Mouse (Mus musculus): ENCODE data around the gene Fnbp1l. TPM values are rescaled to one million over a fixed set of nuclear protein-coding genes. Genes with fewer than 3 reads are reported as not detected.

The Fnbp1l gene
- polyA plus RNA-seq, 3 experiments from 2014 or later = 0.38 TPM; not detected in 2

DNA sequence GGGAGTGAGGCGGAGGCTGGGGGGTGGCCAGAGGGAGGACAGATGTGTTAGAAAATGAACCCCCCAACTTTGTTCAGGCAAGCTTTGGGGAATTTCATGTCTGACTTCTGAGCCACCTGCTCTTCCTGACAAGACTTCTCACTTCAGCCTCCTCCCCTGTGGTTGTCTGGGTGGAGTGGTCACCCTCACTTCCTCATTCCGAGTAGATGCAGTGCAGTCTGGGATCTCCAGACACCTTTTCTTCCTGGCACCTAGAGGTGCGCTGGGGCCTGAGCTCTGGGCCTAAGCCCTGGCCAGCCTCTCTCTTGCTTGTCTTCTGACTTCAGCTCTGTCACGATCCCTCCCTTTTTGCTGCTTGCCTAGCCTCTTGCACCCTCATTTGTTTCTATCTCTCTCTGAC lies 98.6 kb downstream of the Fnbp1l start:
- ATAC-seq = no peak

DNA sequence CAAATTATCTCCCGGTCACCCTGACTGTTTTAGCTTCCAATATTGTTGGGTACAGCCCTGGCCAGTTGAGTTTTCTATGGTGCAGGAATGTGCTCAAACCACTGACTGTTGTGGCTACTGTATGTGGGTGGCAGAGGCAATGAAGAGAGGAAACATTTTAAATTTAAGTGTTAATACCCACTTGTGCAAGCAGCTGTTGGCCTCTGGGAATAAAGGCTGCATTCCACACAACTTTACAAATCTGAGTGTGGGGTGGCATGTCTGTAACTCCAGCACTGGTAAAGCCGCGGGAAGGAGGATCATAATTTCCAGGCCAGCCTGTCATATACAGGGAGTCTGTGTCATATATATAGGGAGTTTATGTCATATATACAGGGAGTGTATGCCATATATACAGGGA lies 99.2 kb downstream of the Fnbp1l start:
- ATAC-seq = no peak

DNA sequence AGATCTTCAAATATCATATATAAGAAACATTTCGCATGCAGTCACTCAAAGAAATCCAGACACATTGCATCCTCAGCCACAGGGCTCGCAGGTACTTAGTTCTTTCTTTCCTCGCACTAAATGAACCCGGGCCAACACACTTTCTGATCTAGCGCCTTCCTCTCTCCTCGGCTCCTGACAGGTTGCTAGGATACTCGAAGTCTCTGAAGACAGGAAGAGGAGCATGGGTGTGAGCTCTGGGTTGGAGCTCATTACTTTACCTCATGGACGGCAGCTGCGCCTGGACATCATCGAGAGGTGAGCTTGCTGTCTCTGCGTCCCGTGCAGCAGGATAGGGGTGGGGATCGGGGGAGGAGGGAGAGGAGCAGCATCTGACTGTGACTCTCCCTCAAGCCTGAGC lies 100.4 kb downstream of the Fnbp1l start:
- ATAC-seq = no peak

DNA sequence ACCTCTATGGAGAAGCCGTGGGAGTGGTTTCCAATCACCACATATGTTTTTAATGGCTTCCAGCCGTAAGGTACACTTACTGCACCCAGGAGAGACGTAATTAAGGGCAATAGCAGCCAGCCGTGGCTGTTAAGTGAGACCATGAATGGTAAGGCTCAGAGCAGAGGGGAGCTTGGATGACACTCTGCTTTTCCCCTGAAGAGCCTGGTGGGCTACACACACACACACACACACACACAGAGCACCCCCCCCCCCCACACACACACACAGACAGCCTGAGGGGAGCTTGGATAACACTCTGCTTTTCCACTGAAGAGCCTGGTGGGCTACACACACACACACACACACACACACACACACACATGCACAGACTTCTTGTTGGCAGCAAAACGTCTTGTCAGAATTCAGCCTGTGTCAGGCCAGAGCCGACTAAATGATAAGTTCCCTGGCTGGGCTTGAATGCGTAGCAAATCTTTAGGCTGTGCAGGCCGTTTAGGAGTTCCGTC lies 101.2 kb downstream of the Fnbp1l start:
- ATAC-seq = no peak

DNA sequence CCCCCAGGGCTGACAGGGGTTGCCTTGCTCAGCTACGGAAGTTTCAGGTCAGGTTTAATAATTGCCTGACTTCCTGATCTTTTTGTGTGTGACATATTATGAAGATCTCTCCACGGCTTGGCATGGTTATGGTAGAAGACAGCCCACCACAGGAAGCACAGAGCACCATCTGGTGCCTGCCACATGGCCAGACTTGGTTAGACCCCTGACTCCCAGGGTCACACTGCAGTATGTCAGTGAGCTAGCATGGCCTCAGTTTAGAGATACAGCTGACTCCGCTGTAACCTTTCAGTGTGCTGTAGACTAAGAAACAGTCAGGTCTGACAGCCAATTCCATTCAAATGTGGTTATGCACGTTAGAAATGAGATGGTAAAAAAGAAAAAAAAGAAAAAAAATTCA lies 101.8 kb downstream of the Fnbp1l start:
- ATAC-seq = no peak

DNA sequence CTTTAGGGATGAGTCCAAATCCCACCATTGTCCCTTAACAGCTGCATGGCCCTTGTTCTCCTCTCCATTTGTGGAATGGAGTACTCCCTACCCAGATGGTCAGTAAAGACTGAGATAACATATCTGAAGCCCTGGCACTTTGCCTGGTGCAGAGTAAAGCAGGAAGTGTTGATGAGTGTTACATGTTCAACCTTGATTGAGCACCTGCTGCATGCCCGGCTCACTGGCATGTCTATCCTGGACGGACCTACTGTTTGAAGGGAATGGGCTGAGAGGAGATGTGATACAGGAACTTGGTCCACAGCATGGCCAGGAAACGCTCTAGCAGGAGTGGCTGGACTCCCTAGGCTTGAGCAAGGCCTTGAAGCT lies 103.2 kb downstream of the Fnbp1l start:
- no peak for ATAC-seq

DNA sequence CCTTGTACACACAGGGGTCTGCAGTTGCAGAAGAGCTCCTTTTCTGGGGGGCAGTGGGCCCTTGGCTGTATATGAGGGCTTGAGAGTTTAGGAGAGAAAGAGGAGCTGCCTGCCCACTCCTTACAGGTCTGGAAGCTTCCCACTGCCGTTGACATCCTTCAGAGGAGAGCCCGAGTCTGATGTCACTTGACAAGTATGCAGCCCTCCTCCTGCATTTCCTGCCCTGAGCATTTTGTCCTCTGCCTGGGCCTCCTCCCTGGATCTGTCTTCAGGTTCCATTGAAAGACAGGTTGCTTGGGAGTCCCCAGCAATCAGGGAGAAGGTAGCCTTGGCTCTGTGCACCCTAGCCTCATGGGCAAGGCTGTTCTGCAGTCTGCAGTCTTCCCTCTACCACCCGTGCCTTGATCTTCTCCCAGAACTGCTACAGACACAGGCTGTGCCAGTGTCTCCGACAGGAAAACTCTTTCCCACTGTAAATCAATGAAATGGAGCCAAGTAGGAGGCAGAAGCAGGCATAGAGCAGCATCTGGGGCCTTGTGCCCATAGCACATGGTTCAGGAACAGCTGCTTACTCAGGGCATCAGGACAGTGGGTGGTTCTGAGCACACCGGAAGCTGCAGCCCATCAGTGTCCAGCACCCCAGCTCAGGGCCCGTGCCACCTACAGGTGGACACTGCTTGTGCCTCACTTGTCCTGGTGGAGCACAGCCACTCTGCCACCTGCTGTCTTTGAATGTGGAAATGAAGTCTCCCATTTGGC lies 103.8 kb downstream of the Fnbp1l start:
- ATAC-seq = no peak

DNA sequence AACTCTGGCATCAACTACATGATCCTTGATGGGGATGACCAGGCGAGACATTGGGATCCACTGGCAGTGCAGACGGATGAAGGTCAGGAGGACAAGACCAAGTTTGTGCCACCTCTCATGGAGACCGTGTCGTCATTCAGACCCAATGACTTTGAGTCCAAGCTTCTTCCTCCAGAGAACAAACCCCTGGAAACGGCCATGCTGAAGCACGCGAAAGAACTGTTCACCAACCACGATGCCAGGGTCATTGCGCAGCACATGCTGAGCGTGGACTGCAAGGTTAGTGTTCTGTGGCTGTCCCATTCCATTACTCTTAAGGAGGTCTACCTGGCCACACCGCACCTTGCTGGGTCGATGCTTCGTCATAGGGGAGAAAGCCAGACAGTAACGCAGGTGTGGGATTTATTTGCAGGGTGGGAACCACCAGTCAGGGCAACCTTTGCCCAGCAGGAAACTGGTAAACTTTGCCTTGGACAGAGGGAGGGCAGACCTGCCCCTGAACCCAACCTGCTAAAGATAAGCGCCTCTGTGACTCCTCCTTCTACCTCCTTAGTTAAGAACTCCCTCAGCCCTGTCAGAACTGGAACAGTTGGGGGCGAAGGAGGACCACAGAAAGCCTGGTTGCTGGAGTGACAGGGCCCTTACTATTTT lies 106.7 kb downstream of the Fnbp1l start:
- no peak for ATAC-seq

DNA sequence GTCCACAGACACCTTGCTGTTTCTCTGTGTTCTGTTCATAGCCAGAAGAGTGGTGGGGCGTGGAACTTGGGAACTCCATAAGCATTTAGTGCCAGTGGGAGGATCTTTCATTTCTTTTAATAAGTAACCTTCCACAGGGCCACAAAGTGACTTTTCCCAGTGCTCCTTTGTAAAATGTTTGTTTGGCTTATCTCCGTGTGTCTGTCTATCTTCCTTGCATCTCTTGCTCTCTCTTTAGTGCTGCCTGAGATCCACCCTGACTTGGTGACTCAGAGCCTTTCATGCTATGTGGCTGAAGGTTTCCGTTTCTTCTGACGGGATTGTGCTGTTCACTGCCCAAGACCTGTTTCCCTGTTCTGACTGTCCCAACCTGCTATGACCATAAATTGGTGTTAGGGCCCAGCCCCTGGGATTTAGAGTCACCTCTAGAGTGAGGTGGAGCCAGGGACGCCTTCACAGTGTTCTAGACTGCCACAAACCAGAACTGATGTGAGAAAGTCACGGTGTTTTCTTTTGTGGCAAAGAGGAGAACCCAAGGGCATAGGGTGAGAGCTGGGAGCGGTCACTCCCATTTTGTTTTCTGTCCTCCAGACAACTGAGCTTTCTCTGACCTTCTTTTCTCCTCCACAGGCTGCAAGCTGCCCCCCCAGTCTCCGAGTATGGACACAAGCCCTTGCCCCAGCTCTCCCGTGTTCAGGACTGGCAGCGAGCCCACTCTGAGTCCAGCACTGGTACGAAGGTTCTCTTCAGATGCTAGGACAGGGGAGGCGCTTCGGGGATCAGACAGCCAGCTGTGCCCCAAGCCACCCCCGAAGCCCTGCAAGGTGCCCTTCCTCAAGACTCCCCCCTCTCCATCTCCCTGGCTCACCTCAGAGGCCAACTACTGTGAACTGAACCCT lies 107.5 kb downstream of the Fnbp1l start:
- ATAC-seq = no peak

DNA sequence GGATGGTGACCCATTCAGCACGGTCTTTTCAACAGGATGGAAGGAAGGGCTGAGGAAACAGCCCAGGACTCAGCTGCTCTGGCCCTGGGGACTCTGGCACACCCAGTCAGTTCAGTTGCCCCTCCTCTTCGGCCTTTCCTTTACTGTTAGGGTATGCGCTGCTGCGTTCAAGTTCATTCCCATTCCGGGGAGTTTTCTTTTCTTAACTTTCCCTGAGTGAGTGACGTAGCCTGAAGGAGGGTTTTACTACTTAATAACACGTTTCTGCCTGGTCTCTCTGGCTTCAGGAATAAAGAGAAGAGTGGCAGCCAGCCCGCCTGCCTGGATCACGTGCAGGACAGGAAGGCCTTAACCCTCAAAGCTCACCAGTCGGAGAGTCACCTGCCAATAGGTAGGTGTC lies 108.6 kb downstream of the Fnbp1l start:
- no peak for ATAC-seq

DNA sequence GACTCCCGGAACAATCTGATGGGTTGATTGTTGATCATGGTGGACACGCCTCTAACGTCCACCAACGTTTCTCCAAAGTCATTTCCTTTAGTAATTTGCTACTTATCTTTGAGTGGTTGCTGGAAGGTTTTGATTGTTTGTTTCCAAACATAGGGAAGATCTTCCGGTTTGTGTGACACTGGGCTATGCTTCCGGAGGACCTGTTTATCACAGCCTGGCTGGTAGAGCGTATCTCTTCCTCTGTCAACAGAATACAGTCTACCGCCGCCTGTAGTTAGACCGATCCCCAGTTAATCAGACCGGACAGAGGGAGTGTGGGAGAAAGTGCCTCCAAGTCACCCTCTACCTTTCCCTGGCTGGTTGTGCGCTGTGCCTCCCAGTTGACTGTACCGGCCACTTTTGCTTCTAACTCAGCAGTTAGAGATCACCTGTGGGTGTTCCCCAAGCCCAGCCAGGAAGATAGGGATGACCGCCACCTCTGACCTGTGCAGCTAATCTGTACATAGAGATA lies 109.2 kb downstream of the Fnbp1l start:
- no peak for ATAC-seq

DNA sequence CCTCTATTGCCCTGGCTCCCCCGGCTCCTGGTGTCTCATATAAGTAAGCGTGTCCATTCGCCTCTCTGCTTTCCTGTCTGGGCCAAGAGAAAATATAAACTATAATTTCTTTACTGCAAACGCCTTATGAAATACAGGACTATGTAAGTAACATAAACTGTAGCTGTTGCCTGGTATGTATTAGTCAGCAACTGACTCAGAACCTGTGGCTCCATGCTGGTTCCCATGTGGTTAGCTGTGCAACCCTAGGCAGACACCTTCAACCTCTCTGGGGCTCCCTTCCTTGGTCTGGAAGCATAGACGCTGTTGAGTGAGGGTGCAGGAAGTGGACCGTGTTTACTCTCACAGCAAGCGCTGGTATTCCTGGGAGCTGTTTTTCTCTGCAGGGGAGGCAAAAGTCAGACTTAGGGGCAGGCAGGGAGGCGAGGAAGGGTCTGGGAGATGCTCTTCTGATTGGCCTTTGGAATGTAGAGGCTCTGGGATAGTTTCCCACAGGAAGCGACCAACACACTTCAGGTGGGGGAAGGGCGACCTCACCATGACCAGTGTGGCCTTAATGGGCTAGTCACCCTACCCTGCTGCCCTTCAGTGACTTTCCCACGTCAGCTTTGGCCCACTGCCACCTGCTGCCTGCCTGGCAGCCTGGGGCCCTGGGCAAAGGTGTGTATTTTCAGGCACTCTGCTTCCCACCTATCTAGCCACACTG lies 109.8 kb downstream of the Fnbp1l start:
- ATAC-seq = no peak

DNA sequence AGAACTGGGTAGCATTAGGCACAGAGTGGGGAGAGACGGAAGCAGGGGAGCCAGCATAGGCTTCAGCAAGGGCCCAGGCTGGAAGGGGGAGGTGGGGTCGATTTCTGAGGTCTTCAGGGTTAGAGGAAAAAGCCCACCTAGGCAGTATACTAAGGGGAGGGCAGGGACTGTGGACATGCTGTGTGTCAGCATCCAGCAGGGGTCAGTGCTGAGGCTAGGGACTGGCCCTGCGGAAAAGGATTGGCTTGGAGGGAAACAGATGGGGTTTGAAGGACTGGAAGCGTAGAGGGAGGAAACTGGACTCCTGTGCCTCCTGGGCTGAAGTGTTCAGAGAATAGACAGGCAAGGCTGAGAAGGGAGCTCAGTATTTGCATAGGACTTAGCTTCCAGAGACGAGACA lies 110.4 kb downstream of the Fnbp1l start:
- no peak for ATAC-seq

DNA sequence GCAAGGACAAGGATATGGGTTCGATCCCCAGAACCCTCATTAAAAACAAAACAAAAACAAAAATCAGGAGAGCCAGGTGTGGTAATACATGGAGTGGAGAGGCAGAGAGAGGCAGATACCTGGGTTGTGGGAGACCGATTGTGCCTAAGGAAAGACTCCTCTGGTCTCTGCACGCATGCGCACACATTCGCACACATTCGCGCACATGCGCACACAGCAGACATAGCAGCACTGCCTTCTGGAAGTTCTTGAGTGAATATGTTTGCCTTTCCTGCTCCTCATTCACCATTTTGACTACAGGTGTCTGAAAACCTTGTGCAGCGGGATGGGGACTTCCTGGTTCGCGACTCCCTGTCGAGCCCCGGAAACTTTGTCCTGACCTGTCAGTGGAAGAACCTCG lies 111.7 kb downstream of the Fnbp1l start:
- ATAC-seq = no peak

DNA sequence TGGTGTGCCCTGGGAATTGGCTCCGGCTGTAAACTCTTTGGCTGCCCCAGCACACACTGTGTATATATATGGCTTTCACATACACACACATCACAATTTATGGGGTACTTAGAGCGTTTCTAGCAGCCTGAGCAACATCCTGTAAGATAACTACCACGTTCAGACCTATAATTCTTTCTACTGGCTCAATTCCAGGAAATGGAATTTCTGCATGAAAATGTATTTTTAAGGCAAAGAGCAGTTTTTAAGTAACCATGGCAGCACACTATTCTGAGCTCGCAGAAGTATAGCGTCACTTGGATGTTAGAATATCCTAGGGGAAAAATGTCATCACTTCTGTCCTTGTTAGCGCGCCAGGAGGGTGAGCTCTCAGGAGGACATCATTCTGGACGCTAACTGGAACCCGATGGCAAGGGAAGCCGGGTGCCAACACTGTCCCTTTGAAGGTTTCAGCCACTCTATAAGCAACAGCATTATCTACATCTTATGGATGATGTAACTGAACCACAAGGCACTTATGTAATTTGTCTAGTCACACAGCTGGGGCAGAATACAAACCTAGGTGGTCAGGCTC lies 113.1 kb downstream of the Fnbp1l start:
- no peak for ATAC-seq

DNA sequence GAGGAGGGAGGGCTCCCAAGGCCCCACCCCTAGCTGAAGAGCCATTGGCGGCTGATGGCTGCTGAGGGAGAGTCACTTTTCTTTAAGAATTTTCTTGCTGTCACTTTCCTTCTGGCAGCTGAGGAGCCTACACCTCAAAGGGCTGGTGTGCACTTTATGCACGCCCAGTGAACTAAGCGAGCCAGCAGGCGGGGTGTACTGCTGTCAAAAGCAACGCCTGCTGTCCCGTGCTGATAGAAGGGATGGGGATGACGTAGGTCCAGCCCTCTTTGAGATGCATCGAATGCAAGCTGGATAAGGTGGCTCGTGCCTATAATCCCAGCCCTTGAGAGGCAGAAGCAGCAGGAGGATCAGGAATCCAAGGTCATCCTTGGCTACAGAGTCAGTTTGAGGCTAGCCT lies 118.6 kb downstream of the Fnbp1l start:
- ATAC-seq = no peak

DNA sequence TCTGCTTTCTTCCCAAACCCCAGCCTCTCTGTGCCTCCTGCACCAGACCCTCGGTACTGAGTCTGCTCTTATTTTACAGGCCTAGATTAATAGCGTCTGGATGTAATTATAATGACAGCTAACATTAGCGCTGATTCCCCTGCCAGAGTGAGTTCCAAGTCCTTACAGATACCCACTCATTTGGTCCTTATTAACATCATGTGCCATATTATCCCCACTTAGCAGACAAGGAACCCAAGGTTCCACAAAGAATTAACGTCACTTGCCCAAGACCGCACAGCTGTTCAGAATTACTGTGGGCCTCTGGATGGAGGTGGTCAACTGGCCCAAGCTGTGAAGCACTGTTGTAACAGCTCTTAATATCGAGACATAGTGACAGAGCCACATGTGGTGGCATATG lies 119.9 kb downstream of the Fnbp1l start:
- no peak for ATAC-seq

DNA sequence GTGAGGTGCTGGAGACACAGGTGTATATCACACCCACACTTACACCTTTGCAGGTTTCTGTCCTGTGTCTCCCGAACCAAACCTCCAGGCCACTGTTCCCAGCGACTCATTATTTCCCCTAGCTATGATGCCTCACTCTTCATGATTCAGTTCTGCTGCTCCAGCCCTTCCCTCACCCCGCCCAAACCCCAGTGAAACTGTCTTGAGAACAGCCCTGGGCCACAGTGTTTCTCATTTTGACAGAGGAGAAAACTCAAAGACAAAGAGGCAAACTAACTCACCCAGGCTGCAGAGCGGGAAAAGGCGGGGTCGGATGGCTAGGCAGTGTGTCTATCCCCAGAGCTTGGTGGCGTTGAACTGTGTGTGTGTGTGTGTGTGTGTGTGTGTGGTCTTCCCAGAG lies 121.0 kb downstream of the Fnbp1l start:
- ATAC-seq = no peak

DNA sequence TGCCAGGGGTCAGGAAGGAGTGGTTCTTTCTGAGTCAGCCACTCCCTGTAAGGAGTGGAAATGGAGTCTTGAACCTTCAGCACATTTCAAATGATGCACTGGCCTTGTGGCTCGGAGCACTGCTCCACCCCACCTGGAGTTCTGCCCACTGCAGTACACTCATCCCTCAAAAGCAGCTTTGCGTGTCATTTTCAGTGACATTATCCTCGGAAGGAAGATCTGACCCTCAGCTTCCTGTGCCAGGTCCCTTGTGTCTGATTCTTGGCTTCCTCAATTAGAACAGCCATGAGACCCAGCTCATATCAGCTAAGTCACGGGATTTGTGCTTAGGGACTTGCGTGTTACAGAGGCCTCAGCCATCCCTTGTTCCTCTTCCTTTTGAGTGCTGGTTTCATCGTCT lies 121.6 kb downstream of the Fnbp1l start:
- ATAC-seq = no peak

DNA sequence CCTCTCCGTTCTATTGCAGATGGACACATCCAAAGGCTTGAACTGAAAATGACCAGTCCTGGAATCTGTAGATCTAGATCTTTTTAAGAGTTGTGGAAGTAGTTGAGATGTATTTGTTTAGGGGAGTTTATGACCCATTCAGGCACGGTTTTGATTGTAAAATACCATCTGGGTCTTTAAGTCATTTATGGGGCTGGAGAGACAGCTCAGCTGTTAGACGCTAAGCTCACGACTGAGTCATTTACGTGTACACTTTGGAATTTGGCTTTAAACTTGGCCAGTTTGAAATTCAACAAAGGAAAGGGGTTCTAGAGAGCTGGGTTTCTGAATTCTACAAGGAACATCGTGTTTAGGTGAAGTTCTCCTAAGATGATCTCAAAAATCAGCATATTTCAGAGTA lies 124.8 kb downstream of the Fnbp1l start:
- no peak for ATAC-seq

DNA sequence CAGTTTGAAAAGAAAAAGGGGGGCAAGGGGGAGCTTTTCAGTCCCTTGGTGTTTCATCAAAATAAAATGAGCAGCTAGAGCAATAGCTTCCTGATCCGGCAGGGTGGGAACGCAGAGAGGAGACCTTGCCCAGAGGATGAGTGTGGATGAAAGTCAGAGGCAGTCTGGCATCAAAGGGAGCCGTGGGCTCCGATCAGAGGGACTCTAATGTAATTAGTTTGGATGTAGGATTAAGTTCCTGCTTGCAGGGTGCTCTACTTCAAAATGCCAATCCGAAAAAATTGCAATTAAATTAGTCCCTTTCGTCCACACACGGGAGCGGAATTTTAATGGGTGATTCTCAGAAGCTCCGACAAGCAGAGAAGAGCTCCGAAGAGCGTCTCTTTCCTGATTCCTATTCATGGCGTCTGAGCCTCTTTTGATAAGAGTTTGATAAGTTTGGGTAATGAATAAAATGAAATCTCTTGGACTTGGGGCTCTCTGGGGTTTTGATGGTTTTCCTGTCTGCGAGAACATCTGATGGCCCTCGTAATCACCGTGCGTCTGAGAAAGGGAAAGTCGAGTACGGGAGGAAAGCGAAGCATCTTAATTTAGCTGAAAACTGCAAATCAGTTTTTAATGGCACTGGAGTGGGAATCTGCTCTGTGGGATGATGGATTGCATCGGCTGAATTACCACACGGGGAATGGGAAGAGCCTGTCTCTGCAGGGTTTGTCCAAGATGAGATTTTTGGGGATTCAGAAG lies 126.5 kb downstream of the Fnbp1l start:
- no peak for ATAC-seq
